14 mouse cellular contexts compared by ENCODE assay signal in genomic region chr19:24312556-24313342, GRCm38 (mm10). TPM values are rescaled to one million over a fixed set of nuclear protein-coding genes. Genes with fewer than 3 reads are reported as not detected.
DNase-seq lines count a peak whose midpoint lies in the region; ATAC-seq and TF ChIP-seq lines count a peak whose summit lies in the region.
"Had no signal": no experiment of that assay in that cellular context is flagged by ENCODE, and none has a peak within 500 bp of the region (broad histone marks: within the 10 kb centered on the region; RNA-seq: fewer than 3 reads in every experiment).

No protein-coding gene starts in this region.

- no peak for TF ChIP-seq POLR2A in CH12.LX (IDR thresholded peaks at IDR 0.05; ENCODE audit: low read depth, low read length)

- peaks cover 10 to 28% of the 10 kb centered on the region in 2 experiments; a peak in 3 of 4 replicates for H3K4me1 ChIP-seq in CH12.LX (ENCODE audit: control insufficient read depth in 1 of 2, insufficient read depth in 2 of 2)
- peaks cover 24% of the 10 kb centered on the region for H3K4me1 ChIP-seq in hindbrain, embryonic 14.5 days (replicated peaks; ENCODE audit: control insufficient read depth, insufficient read depth, low read length)

- H3K27me3 ChIP-seq in CH12.LX (replicated peaks), result no peaks in the 10 kb centered on the region
- no peaks in the 10 kb centered on the region for H3K27me3 ChIP-seq in hindbrain, embryonic 14.5 days (ENCODE audit: control insufficient read depth, insufficient read depth, low read length)
- H3K27me3 ChIP-seq: stomach, embryonic 15.5 days had no signal

- no peak for TF ChIP-seq EP300 in CH12.LX (IDR thresholded peaks at IDR 0.05; ENCODE audit: low read length)

- TF ChIP-seq CTCF in CH12.LX (conservative IDR thresholded peaks at IDR 0.05 in 1 of 2, IDR thresholded peaks at IDR 0.05 in 1 of 2; ENCODE audit: low read depth in 2 of 2, low read length in 2 of 2), result no peak

- H3K79me2 ChIP-seq in CH12.LX (replicated peaks; ENCODE audit: control insufficient read depth, extremely low read depth, insufficient read depth, poor library complexity, severe bottlenecking), result no peaks in the 10 kb centered on the region

- dilution Hi-C loops in CH12.LX (cut with MboI; ENCODE audit: extremely low pct_ligation_motif_present, extremely low pct_unique_long_range_greater_than_20kb, low sequenced_read_pairs), result no loop called here

- TF ChIP-seq RAD21 in CH12.LX (IDR thresholded peaks at IDR 0.05; ENCODE audit: low read depth, low read length), result no peak

- DNase-seq in cerebellum, adult 8-10 months, result no peak
- DNase-seq in CH12.LX (ENCODE audit: extremely low read depth), result no peak
- peak; percentile 64 for DNase-seq in embryo, embryonic 11 days
- DNase-seq in hindbrain, embryonic 14.5 days (ENCODE audit: low spot score), result peak; percentile 61
- DNase-seq in gastrocnemius, postnatal 25 days, result no peak
- no peak for DNase-seq in adrenal gland, adult 2 months
- no peak for DNase-seq in c-Kit-positive CD71-positive TER-119-positive erythroid progenitor cells, embryonic 14.5 days (ENCODE audit: low spot score)
- DNase-seq: adrenal gland, postnatal 10 days; kidney, postnatal 25 days; liver had no signal

- H3K9me3 ChIP-seq in CH12.LX (replicated peaks; ENCODE audit: low read length), result no peaks in the 10 kb centered on the region
- no peaks in the 10 kb centered on the region for H3K9me3 ChIP-seq in hindbrain, embryonic 14.5 days (ENCODE audit: control insufficient read depth, low read length)
- H3K9me3 ChIP-seq: stomach, embryonic 15.5 days had no signal

- WGBS in hindbrain, embryonic 14.5 days, result 32% methylated on average over 12 of the region's 12 CpGs

- H3K27ac ChIP-seq in CH12.LX (ENCODE audit: insufficient read depth, low read depth), result no peak overlapping the region
- 0 out of 2 replicates have a peak overlapping the region, but pooled peaks have one; percentile 43 for H3K27ac ChIP-seq in hindbrain, embryonic 14.5 days
- H3K27ac ChIP-seq: macrophage; stomach, embryonic 15.5 days had no signal

- H3K4me3 ChIP-seq in CH12.LX (replicated peaks in 1 of 3; ENCODE audit: low read depth in 2 of 3, low read length in 2 of 3, poor library complexity in 1 of 3), result no peak overlapping the region
- H3K4me3 ChIP-seq in hindbrain, embryonic 14.5 days (replicated peaks; ENCODE audit: low read length), result no peak overlapping the region
- H3K4me3 ChIP-seq: erythroblast, embryonic 14.5 days; stomach, embryonic 15.5 days had no signal

- no peak overlapping the region for H3K4me2 ChIP-seq in CH12.LX (ENCODE audit: insufficient read depth, low read depth, poor library complexity, severe bottlenecking)
- H3K4me2 ChIP-seq in hindbrain, embryonic 14.5 days (replicated peaks), result no peak overlapping the region
- H3K4me2 ChIP-seq: stomach, embryonic 15.5 days had no signal

- ATAC-seq in cerebellum, adult (ENCODE audit: insufficient number of reproducible peaks, low FRiP score, low TSS enrichment), result peak; percentile 37; the same call in 1 of the 2 replicates
- ATAC-seq in hindbrain, embryonic 14.5 days (ENCODE audit: low FRiP score), result peak; percentile 46; the same call in 1 of the 2 replicates

- in situ Hi-C loops in CH12.LX (cut with MboI; ENCODE audit: low pct_ligation_motif_present, low pct_unique_long_range_greater_than_20kb, low sequenced_read_pairs), result loop anchor here (25.0 kb wide), 1 partner anchor 100 kb away; no protein-coding TSS in a partner anchor

- no peaks in the 10 kb centered on the region for H3K36me3 ChIP-seq in CH12.LX (replicated peaks in 1 of 2; ENCODE audit: control insufficient read depth in 1 of 2, insufficient read depth in 1 of 2, low read length in 1 of 2)
- H3K36me3 ChIP-seq in hindbrain, embryonic 14.5 days (replicated peaks; ENCODE audit: control insufficient read depth, insufficient read depth), result no peaks in the 10 kb centered on the region
- H3K36me3 ChIP-seq: stomach, embryonic 15.5 days had no signal

- H3K9ac ChIP-seq in CH12.LX (ENCODE audit: insufficient read depth, low read depth), result no peak overlapping the region
- H3K9ac ChIP-seq in hindbrain, embryonic 14.5 days, result no peak overlapping the region
- H3K9ac ChIP-seq: stomach, embryonic 15.5 days had no signal

TF ChIP-seq in CH12.LX, 34 proteins besides CTCF, POLR2A, EP300 and RAD21:
- TF ChIP-seq ZNF384 (IDR thresholded peaks at IDR 0.05; ENCODE audit: low read depth, low read length) (peak; percentile 70), NRF1 (IDR thresholded peaks at IDR 0.05; ENCODE audit: low read depth, low read length) (no peak)

RNA-seq across cellular contexts. Expression of gene Fxn, which starts 32.3 kb away (rescaled TPM):
- 25.8 and 25.9 TPM in 2 replicates for total RNA-seq in CH12.LX (2012; rRNA removed)
- 26.4 and 31.1 TPM in 2 replicates for total RNA-seq in CH12.LX (2014; rRNA removed)
- 34.6 and 39.2 TPM in 2 replicates for polyA plus RNA-seq in CH12.LX (2012; ENCODE audit: insufficient read length, low read depth)
- 33.0 and 37.0 TPM in 2 replicates for polyA plus RNA-seq in hindbrain, embryonic 14.5 days (2014; fragmentation: Nextera tagmentation; extraction: Ambion mirVana)
- total RNA-seq in gastrocnemius, postnatal 25 days (2021), result 10 to 100 TPM; 19.6 to 20.2 TPM
- total RNA-seq in adrenal gland, adult 2 months (2021), result 10 to 100 TPM; 13.5 to 15.0 TPM
- 45.6 and 55.9 TPM in 2 replicates for polyA plus RNA-seq in adrenal gland, adult 2 months (2012; rRNA removed)

Comparison
In these comparisons a context has a peak if more than half of its experiments do, and no peak if none do; other contexts are left out.
1. DNase-seq: peak in embryo, embryonic 11 days (single experiment) and hindbrain, embryonic 14.5 days (single experiment); none in cerebellum, adult 8-10 months (single experiment), CH12.LX (single experiment), gastrocnemius, postnatal 25 days (single experiment), adrenal gland, adult 2 months (single experiment) and c-Kit-positive CD71-positive TER-119-positive erythroid progenitor cells, embryonic 14.5 days (single experiment).